Mouse (Mus musculus): ENCODE data around the gene Hoga1. TPM values are rescaled to one million over a fixed set of nuclear protein-coding genes. Genes with fewer than 3 reads are reported as not detected.

Hoga1 gene
- total and polyA plus RNA-seq, 2 experiments from 2014 or later = 3.1 to 3.4 TPM

GRCm38 (mm10) chr19:42010436-42010835 lies 35.0 kb upstream of the Hoga1 start:
- H3K4me2 ChIP-seq (ENCODE audit: low read depth, low read length, poor library complexity, severe bottlenecking) = no peak overlapping the region
- no peak overlapping the region for H3K4me3 ChIP-seq (ENCODE audit: low read depth, low read length)
- no peak for TF ChIP-seq CTCF (IDR thresholded peaks at IDR 0.05)
- 47% methylated on average over 4 of the region's 4 CpGs for WGBS
- no peak overlapping the region for H3K27ac ChIP-seq (ENCODE audit: low read depth, low read length)
- no peak for ATAC-seq (ENCODE audit: low FRiP score)
- no peaks in the 10 kb centered on the region for H3K36me3 ChIP-seq (ENCODE audit: insufficient read depth, low read length)
- no peaks in the 10 kb centered on the region for H3K27me3 ChIP-seq (ENCODE audit: insufficient read depth, low read length)
- H3K4me1 ChIP-seq (ENCODE audit: insufficient read depth, low read length) = no peaks in the 10 kb centered on the region
- H3K9me3 ChIP-seq (ENCODE audit: low read length) = no peaks in the 10 kb centered on the region
- DNase-seq (ENCODE audit: low spot score) = no peak
- H3K9ac ChIP-seq (replicated peaks; ENCODE audit: low read length, poor library complexity, severe bottlenecking) = no peak overlapping the region

GRCm38 (mm10) chr19:42011123-42011522 lies 34.3 kb upstream of the Hoga1 start:
- no peak for TF ChIP-seq CTCF (IDR thresholded peaks at IDR 0.05)
- Histone ChIP-seq H3K4me1 (ENCODE audit: insufficient read depth, low read length) (no peaks in the 10 kb centered on the region), H3K36me3 (ENCODE audit: insufficient read depth, low read length) (no peaks in the 10 kb centered on the region), H3K27me3 (ENCODE audit: insufficient read depth, low read length) (no peaks in the 10 kb centered on the region), H3K9ac (replicated peaks; ENCODE audit: low read length, poor library complexity, severe bottlenecking) (no peak overlapping the region), H3K27ac (ENCODE audit: low read depth, low read length) (no peak overlapping the region), H3K4me2 (ENCODE audit: low read depth, low read length, poor library complexity, severe bottlenecking) (no peak overlapping the region), H3K4me3 (ENCODE audit: low read depth, low read length) (no peak overlapping the region), H3K9me3 (ENCODE audit: low read length) (no peaks in the 10 kb centered on the region)
- ATAC-seq (ENCODE audit: low FRiP score) (no peak), DNase-seq (ENCODE audit: low spot score) (no peak)
- WGBS = 88% methylated on average over 7 of the region's 7 CpGs

- DNase-seq (ENCODE audit: low spot score) (no peak), ATAC-seq (ENCODE audit: low FRiP score) (no peak)
- Histone ChIP-seq H3K9ac (replicated peaks; ENCODE audit: low read length, poor library complexity, severe bottlenecking) (no peak overlapping the region), H3K36me3 (ENCODE audit: insufficient read depth, low read length) (no peaks in the 10 kb centered on the region), H3K4me1 (ENCODE audit: insufficient read depth, low read length) (no peaks in the 10 kb centered on the region), H3K4me2 (ENCODE audit: low read depth, low read length, poor library complexity, severe bottlenecking) (no peak overlapping the region), H3K27ac (ENCODE audit: low read depth, low read length) (no peak overlapping the region), H3K4me3 (ENCODE audit: low read depth, low read length) (no peak overlapping the region), H3K27me3 (ENCODE audit: insufficient read depth, low read length) (no peaks in the 10 kb centered on the region), H3K9me3 (ENCODE audit: low read length) (no peaks in the 10 kb centered on the region)
- TF ChIP-seq CTCF (IDR thresholded peaks at IDR 0.05) = no peak
- WGBS = 87% methylated on average over 3 of the region's 3 CpGs
Measured at GRCm38 (mm10) chr19:42014231-42014825, 31.1 kb upstream of the Hoga1 start.

- Histone ChIP-seq H3K27ac (ENCODE audit: low read depth, low read length) (no peak overlapping the region), H3K9me3 (ENCODE audit: low read length) (no peaks in the 10 kb centered on the region), H3K4me1 (ENCODE audit: insufficient read depth, low read length) (no peaks in the 10 kb centered on the region), H3K4me3 (ENCODE audit: low read depth, low read length) (no peak overlapping the region), H3K27me3 (ENCODE audit: insufficient read depth, low read length) (no peaks in the 10 kb centered on the region), H3K4me2 (ENCODE audit: low read depth, low read length, poor library complexity, severe bottlenecking) (no peak overlapping the region), H3K36me3 (ENCODE audit: insufficient read depth, low read length) (no peaks in the 10 kb centered on the region), H3K9ac (replicated peaks; ENCODE audit: low read length, poor library complexity, severe bottlenecking) (no peak overlapping the region)
- TF ChIP-seq CTCF (IDR thresholded peaks at IDR 0.05) = no peak
- ATAC-seq (ENCODE audit: low FRiP score) (no peak), DNase-seq (ENCODE audit: low spot score) (no peak)
- WGBS = 80% methylated on average over 6 of the region's 6 CpGs
Measured at GRCm38 (mm10) chr19:42015001-42015400, 30.4 kb upstream of the Hoga1 start.

GRCm38 (mm10) chr19:42016251-42016650 lies 29.2 kb upstream of the Hoga1 start:
- WGBS = 66% methylated on average over 4 of the region's 4 CpGs
- ATAC-seq (ENCODE audit: low FRiP score) (no peak), DNase-seq (ENCODE audit: low spot score) (no peak)
- Histone ChIP-seq H3K4me1 (ENCODE audit: insufficient read depth, low read length) (no peaks in the 10 kb centered on the region), H3K27ac (ENCODE audit: low read depth, low read length) (no peak overlapping the region), H3K9me3 (ENCODE audit: low read length) (no peaks in the 10 kb centered on the region), H3K4me3 (ENCODE audit: low read depth, low read length) (no peak overlapping the region), H3K4me2 (ENCODE audit: low read depth, low read length, poor library complexity, severe bottlenecking) (no peak overlapping the region), H3K36me3 (ENCODE audit: insufficient read depth, low read length) (no peaks in the 10 kb centered on the region), H3K27me3 (ENCODE audit: insufficient read depth, low read length) (no peaks in the 10 kb centered on the region), H3K9ac (replicated peaks; ENCODE audit: low read length, poor library complexity, severe bottlenecking) (no peak overlapping the region)
- TF ChIP-seq CTCF (IDR thresholded peaks at IDR 0.05) = no peak

- no peak overlapping the region for H3K9ac ChIP-seq (replicated peaks; ENCODE audit: low read length, poor library complexity, severe bottlenecking)
- TF ChIP-seq CTCF (IDR thresholded peaks at IDR 0.05) = no peak
- no peak overlapping the region for H3K4me2 ChIP-seq (ENCODE audit: low read depth, low read length, poor library complexity, severe bottlenecking)
- H3K4me1 ChIP-seq (ENCODE audit: insufficient read depth, low read length) = no peaks in the 10 kb centered on the region
- H3K4me3 ChIP-seq (ENCODE audit: low read depth, low read length) = no peak overlapping the region
- no peak for DNase-seq (ENCODE audit: low spot score)
- no peaks in the 10 kb centered on the region for H3K27me3 ChIP-seq (ENCODE audit: insufficient read depth, low read length)
- no peak overlapping the region for H3K27ac ChIP-seq (ENCODE audit: low read depth, low read length)
- WGBS = 51% methylated on average over 5 of the region's 5 CpGs
- no peaks in the 10 kb centered on the region for H3K36me3 ChIP-seq (ENCODE audit: insufficient read depth, low read length)
- no peak for ATAC-seq (ENCODE audit: low FRiP score)
- H3K9me3 ChIP-seq (ENCODE audit: low read length) = no peaks in the 10 kb centered on the region
Measured at GRCm38 (mm10) chr19:42016840-42017239, 28.6 kb upstream of the Hoga1 start.
